Comparison of ENCODE assay signal across 8 mouse cellular contexts in genomic region chr7:38061060-38061970, GRCm38 (mm10). TPM values are rescaled to one million over a fixed set of nuclear protein-coding genes. Genes with fewer than 3 reads are reported as not detected.
A peak's percentile ranks its signal among the peaks of the same experiment; 100 is the strongest.
DNase-seq lines count a peak whose midpoint lies in the region; ATAC-seq and TF ChIP-seq lines count a peak whose summit lies in the region.

No protein-coding gene starts in this region.

- H3K27me3 ChIP-seq in heart, embryonic 10.5 days (ENCODE audit: insufficient read depth, poor library complexity, severe bottlenecking) = no peaks in the 10 kb centered on the region
- no peaks in the 10 kb centered on the region for H3K27me3 ChIP-seq in kidney, embryonic 14.5 days (ENCODE audit: control insufficient read depth, insufficient read depth, low read length)
- H3K27me3 ChIP-seq in limb, embryonic 15.5 days = no peaks in the 10 kb centered on the region

- H3K9ac ChIP-seq in kidney, embryonic 14.5 days (ENCODE audit: low read depth, low read length) = peak overlapping the region; percentile 70
- peak overlapping the region; percentile 54 for H3K9ac ChIP-seq in limb, embryonic 15.5 days

- peak; percentile 91 for ATAC-seq in kidney, embryonic 14.5 days (ENCODE audit: low FRiP score, low TSS enrichment)
- peak; percentile 87 for ATAC-seq in limb, embryonic 15.5 days (ENCODE audit: insufficient number of reproducible peaks, low FRiP score, low TSS enrichment, low read depth)

- no peaks in the 10 kb centered on the region for H3K36me3 ChIP-seq in heart, embryonic 10.5 days
- H3K36me3 ChIP-seq in kidney, embryonic 14.5 days (ENCODE audit: control insufficient read depth, insufficient read depth, low read length) = no peaks in the 10 kb centered on the region
- no peaks in the 10 kb centered on the region for H3K36me3 ChIP-seq in limb, embryonic 15.5 days

- no peaks in the 10 kb centered on the region for H3K9me3 ChIP-seq in heart, embryonic 10.5 days
- H3K9me3 ChIP-seq in kidney, embryonic 14.5 days (ENCODE audit: control insufficient read depth, low read length) = no peaks in the 10 kb centered on the region
- H3K9me3 ChIP-seq in limb, embryonic 15.5 days = no peaks in the 10 kb centered on the region

- TF ChIP-seq POLR2A in embryonic fibroblast, embryonic 13.5 days (IDR thresholded peaks at IDR 0.05; ENCODE audit: low read depth, low read length) = no peak; the same call in none of the 2 replicates

- peak overlapping the region; percentile 36; the same call in 1 of the 2 replicates for H3K27ac ChIP-seq in embryonic fibroblast, embryonic 13.5 days (ENCODE audit: insufficient read depth, low read length)
- H3K27ac ChIP-seq in heart, embryonic 10.5 days = peak overlapping the region; percentile 85
- no peak overlapping the region for H3K27ac ChIP-seq in kidney, embryonic 14.5 days (ENCODE audit: low read depth, low read length)
- no peak overlapping the region; the same call in 1 of the 2 replicates for H3K27ac ChIP-seq in limb, embryonic 15.5 days

- peak overlapping the region; percentile 63 for H3K4me2 ChIP-seq in kidney, embryonic 14.5 days (replicated peaks; ENCODE audit: low read depth, low read length)
- peak overlapping the region; percentile 89 for H3K4me2 ChIP-seq in limb, embryonic 15.5 days

- no peaks in the 10 kb centered on the region for H3K4me1 ChIP-seq in embryonic fibroblast, embryonic 13.5 days (ENCODE audit: control insufficient read depth, insufficient read depth, low read length)
- H3K4me1 ChIP-seq in heart, embryonic 10.5 days = peaks cover 34% of the 10 kb centered on the region
- no peaks in the 10 kb centered on the region for H3K4me1 ChIP-seq in kidney, embryonic 14.5 days (ENCODE audit: control insufficient read depth, insufficient read depth, low read length)
- peaks cover 7% of the 10 kb centered on the region for H3K4me1 ChIP-seq in limb, embryonic 15.5 days

- peak; percentile 96 for TF ChIP-seq CTCF in embryonic fibroblast, embryonic 13.5 days (IDR thresholded peaks at IDR 0.05; ENCODE audit: borderline replicate concordance, insufficient read depth, low read length)

- WGBS in heart, embryonic 10.5 days = under 1% methylated on average over 57 of the region's 57 CpGs
- WGBS in kidney, embryonic 14.5 days = 1% methylated on average over 57 of the region's 57 CpGs
- WGBS in limb, embryonic 15.5 days = 1% methylated on average over 57 of the region's 57 CpGs

- peak; percentile 86 to 87 for DNase-seq in B cell, adult 2 months
- DNase-seq in brain, adult 2 months (ENCODE audit: low read depth, low spot score) = peak; percentile 96
- peak; percentile 94 for DNase-seq in heart, embryonic 10.5 days (ENCODE audit: low spot score)
- peak; percentile 26 to 65 for DNase-seq in monocyte, adult 2 months (ENCODE audit: low read depth in 1 of 2, low spot score in 2 of 2)
- DNase-seq in spleen, postnatal 14 days (ENCODE audit: low spot score in 2 of 2) = peak; percentile 61 to 79

- H3K4me3 ChIP-seq in embryonic fibroblast, embryonic 13.5 days (ENCODE audit: insufficient read depth, low read length) = peak overlapping the region; percentile 25
- peak overlapping the region; percentile 66 for H3K4me3 ChIP-seq in heart, embryonic 10.5 days
- peak overlapping the region; percentile 50 for H3K4me3 ChIP-seq in kidney, embryonic 14.5 days (ENCODE audit: low read length)
- H3K4me3 ChIP-seq in limb, embryonic 15.5 days = peak overlapping the region; percentile 55

RNA-seq across cellular contexts. Expression of gene Uri1, which starts 38.0 kb away (rescaled TPM):
- 41.3 and 54.3 TPM in 2 replicates for polyA plus RNA-seq in embryonic fibroblast, embryonic 13.5 days (2011; ENCODE audit: insufficient read length, low read depth, missing spikeins)
- polyA plus RNA-seq in heart, embryonic 10.5 days (2016; fragmentation: Nextera tagmentation; extraction: Ambion mirVana) = 39.7 and 46.9 TPM in 2 replicates
- polyA plus RNA-seq in kidney, embryonic 14.5 days (2014; fragmentation: Nextera tagmentation; extraction: Ambion mirVana) = 41.2 and 57.8 TPM in 2 replicates
- 35.7 and 36.8 TPM in 2 replicates for polyA plus RNA-seq in limb, embryonic 15.5 days (2015; fragmentation: Nextera tagmentation; extraction: Ambion mirVana)

RNA-seq across cellular contexts. Expression of gene Ccne1, which starts 46.0 kb away (rescaled TPM):
- 47.9 and 51.0 TPM in 2 replicates for polyA plus RNA-seq in embryonic fibroblast, embryonic 13.5 days (2011; ENCODE audit: insufficient read length, low read depth, missing spikeins)
- 73.7 and 94.9 TPM in 2 replicates for polyA plus RNA-seq in heart, embryonic 10.5 days (2016; fragmentation: Nextera tagmentation; extraction: Ambion mirVana)
- 89.3 and 100 TPM in 2 replicates for polyA plus RNA-seq in kidney, embryonic 14.5 days (2014; fragmentation: Nextera tagmentation; extraction: Ambion mirVana)
- 55.6 and 62.3 TPM in 2 replicates for polyA plus RNA-seq in limb, embryonic 15.5 days (2015; fragmentation: Nextera tagmentation; extraction: Ambion mirVana)

Comparison
In these comparisons a context has a peak if more than half of its experiments do, and no peak if none do; other contexts are left out.
1. DNase-seq: peak in every context shown above with its lines; median percentile 96 in brain, adult 2 months; 94 in heart, embryonic 10.5 days; 86 in B cell, adult 2 months; 70 in spleen, postnatal 14 days; 46 in monocyte, adult 2 months.
2. H3K27ac ChIP-seq: peak in embryonic fibroblast, embryonic 13.5 days (single experiment) and heart, embryonic 10.5 days (single experiment); none in kidney, embryonic 14.5 days (single experiment) and limb, embryonic 15.5 days (single experiment).
3. Peak in every context shown above with its lines, with median percentiles within 50 percentile points of each other: H3K4me3 ChIP-seq.